Mouse (Mus musculus): ENCODE measurements around the gene Olfr2. TPM values are rescaled to one million over a fixed set of nuclear protein-coding genes. Genes with fewer than 3 reads are reported as not detected.

Olfr2 gene
- polyA plus RNA-seq, 1 experiment from 2014 or later = not detected

GRCm38 (mm10) chr7:106948212-106948611 lies 57.7 kb downstream of the Olfr2 start, which contains the start of gene Olfr710:
Gene Olfr710, minus strand, starts transcription at chr7:106948312.
- no peaks in the 10 kb centered on the region for H3K9me3 ChIP-seq
- no peak within 1 kb of the TSS for H3K4me3 ChIP-seq
- no peak within 1 kb of the TSS for H3K9ac ChIP-seq
- no peaks in the 10 kb centered on the region for H3K27me3 ChIP-seq
- no peak within 1 kb of the TSS for H3K4me2 ChIP-seq
- H3K36me3 ChIP-seq = no peaks in the 10 kb centered on the region
- H3K27ac ChIP-seq (replicated peaks) = no peak within 1 kb of the TSS
- WGBS = 76% methylated on average over 3 of the region's 3 CpGs
- H3K4me1 ChIP-seq (replicated peaks) = no peaks in the 10 kb centered on the region
- ATAC-seq (ENCODE audit: low FRiP score, low read depth) = no peak

Other genes starting within 250 kb of the Olfr2 start
- gene Olfr699, start 212.9 kb downstream of the Olfr2 start, polyA plus RNA-seq (2015; fragmentation: Nextera tagmentation; extraction: Ambion mirVana) = not detected in 2 replicates
- not detected in 2 replicates for gene Olfr700, start 197.2 kb downstream of the Olfr2 start, polyA plus RNA-seq (2015; fragmentation: Nextera tagmentation; extraction: Ambion mirVana)
- not detected in 2 replicates for gene Olfr701, start 191.9 kb downstream of the Olfr2 start, polyA plus RNA-seq (2015; fragmentation: Nextera tagmentation; extraction: Ambion mirVana)
- not detected in 2 replicates for gene Olfr702, start 172.2 kb downstream of the Olfr2 start, polyA plus RNA-seq (2015; fragmentation: Nextera tagmentation; extraction: Ambion mirVana)
- gene Olfr703, start 162.7 kb downstream of the Olfr2 start, polyA plus RNA-seq (2015; fragmentation: Nextera tagmentation; extraction: Ambion mirVana) = not detected in 2 replicates
- not detected in 2 replicates for gene Olfr704, start 142.9 kb downstream of the Olfr2 start, polyA plus RNA-seq (2015; fragmentation: Nextera tagmentation; extraction: Ambion mirVana)
- gene Olfr705, start 129.2 kb downstream of the Olfr2 start, polyA plus RNA-seq (2015; fragmentation: Nextera tagmentation; extraction: Ambion mirVana) = not detected in 2 replicates
- gene Olfr706, start 117.9 kb downstream of the Olfr2 start, polyA plus RNA-seq (2015; fragmentation: Nextera tagmentation; extraction: Ambion mirVana) = not detected in 2 replicates
- not detected in 2 replicates for gene Olfr707, start 104.8 kb downstream of the Olfr2 start, polyA plus RNA-seq (2015; fragmentation: Nextera tagmentation; extraction: Ambion mirVana)
- gene Olfr1532-ps1, start 98.1 kb downstream of the Olfr2 start, polyA plus RNA-seq (2015; fragmentation: Nextera tagmentation; extraction: Ambion mirVana) = not detected in 2 replicates
- gene Olfr709-ps1, start 73.9 kb downstream of the Olfr2 start, polyA plus RNA-seq (2015; fragmentation: Nextera tagmentation; extraction: Ambion mirVana) = not detected in 2 replicates
- not detected in 2 replicates for gene Olfr710, start 57.8 kb downstream of the Olfr2 start, polyA plus RNA-seq (2015; fragmentation: Nextera tagmentation; extraction: Ambion mirVana)
- gene Olfr6, start 42.1 kb downstream of the Olfr2 start, polyA plus RNA-seq (2015; fragmentation: Nextera tagmentation; extraction: Ambion mirVana) = not detected in 2 replicates
- not detected in 2 replicates for gene Olfr711, start 30.6 kb downstream of the Olfr2 start, polyA plus RNA-seq (2015; fragmentation: Nextera tagmentation; extraction: Ambion mirVana)
- not detected in 2 replicates for gene Olfr713, start 25.1 kb upstream of the Olfr2 start, polyA plus RNA-seq (2015; fragmentation: Nextera tagmentation; extraction: Ambion mirVana)
- not detected in 2 replicates for gene Olfr714, start 64.9 kb upstream of the Olfr2 start, polyA plus RNA-seq (2015; fragmentation: Nextera tagmentation; extraction: Ambion mirVana)
- not detected in 2 replicates for gene Olfr17, start 87.1 kb upstream of the Olfr2 start, polyA plus RNA-seq (2015; fragmentation: Nextera tagmentation; extraction: Ambion mirVana)
- gene Olfr715b, start 104.3 kb upstream of the Olfr2 start, polyA plus RNA-seq (2015; fragmentation: Nextera tagmentation; extraction: Ambion mirVana) = not detected in 2 replicates
- gene Olfr715, start 125.0 kb upstream of the Olfr2 start, polyA plus RNA-seq (2015; fragmentation: Nextera tagmentation; extraction: Ambion mirVana) = not detected in 2 replicates
- not detected in 2 replicates for gene Olfr716, start 132.3 kb upstream of the Olfr2 start, polyA plus RNA-seq (2015; fragmentation: Nextera tagmentation; extraction: Ambion mirVana)
- not detected in 2 replicates for gene Nlrp14, start 160.9 kb upstream of the Olfr2 start, polyA plus RNA-seq (2015; fragmentation: Nextera tagmentation; extraction: Ambion mirVana)
- gene Rbmxl2, start 203.4 kb upstream of the Olfr2 start, polyA plus RNA-seq (2015; fragmentation: Nextera tagmentation; extraction: Ambion mirVana) = not detected in 2 replicates